In the genomic region with DNA sequence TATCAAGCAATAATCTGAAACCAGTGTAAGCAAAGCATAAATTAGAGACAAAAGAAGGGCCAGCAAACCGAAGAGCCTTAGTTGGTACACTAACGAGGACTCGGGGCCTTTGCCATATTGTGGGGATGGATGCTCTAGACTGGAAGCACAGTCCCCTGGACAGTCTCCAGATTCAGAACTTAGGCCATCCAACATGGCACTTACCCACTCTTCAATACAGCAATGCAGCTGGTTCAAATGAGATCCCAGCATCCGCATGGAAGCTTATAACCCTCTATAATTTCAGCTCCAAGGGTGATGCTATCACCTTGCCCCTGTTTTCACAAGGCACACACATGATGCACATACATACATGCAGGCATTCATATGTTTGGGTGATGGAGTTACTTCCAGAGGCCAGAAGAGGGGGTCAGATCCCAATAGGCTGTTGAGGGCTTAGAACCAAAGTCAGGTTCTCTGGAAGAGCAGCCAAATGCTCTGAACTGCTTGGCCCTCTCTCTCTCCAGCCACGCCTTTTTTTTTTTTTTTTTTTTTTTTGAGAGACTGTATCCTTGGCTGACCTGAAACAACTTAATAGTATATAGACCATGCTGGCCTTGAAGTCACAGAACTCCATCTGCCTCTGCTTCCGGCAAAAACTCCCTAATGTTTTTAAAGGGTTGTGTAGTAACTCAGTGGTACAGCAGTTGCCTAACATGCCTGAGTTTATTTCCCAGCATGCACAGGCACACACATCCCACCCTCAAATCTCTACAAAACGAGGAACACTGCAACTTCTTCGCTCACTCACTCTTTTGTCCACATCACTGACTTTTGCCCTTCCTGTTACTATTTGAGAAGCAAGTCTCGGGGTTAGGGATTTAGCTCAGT, we compare ENCODE assay signal across 16 mouse cellular contexts. TPM values are rescaled to one million over a fixed set of nuclear protein-coding genes. Genes with fewer than 3 reads are reported as not detected.
DNase-seq lines count a peak whose midpoint lies in the region; ATAC-seq and TF ChIP-seq lines count a peak whose summit lies in the region.
"Had no signal": no experiment of that assay in that cellular context is flagged by ENCODE, and none has a peak within 500 bp of the region (broad histone marks: within the 10 kb centered on the region; RNA-seq: fewer than 3 reads in every experiment).

No protein-coding gene starts in this region.

- peak; percentile 10 for TF ChIP-seq RAD21 in MEL (IDR thresholded peaks at IDR 0.05; ENCODE audit: low read depth, low read length)

- no peak overlapping the region for H3K9ac ChIP-seq in kidney, postnatal 0 days (ENCODE audit: low read depth, low read length)
- H3K9ac ChIP-seq in MEL (ENCODE audit: control insufficient read depth, low read depth, low read length, poor library complexity, severe bottlenecking) = no peak overlapping the region
- H3K9ac ChIP-seq in liver, embryonic 13.5 days = peak overlapping the region; percentile 67; the same call in 1 of the 2 replicates
- H3K9ac ChIP-seq: embryonic facial prominence, embryonic 12.5 days; heart, embryonic 13.5 days; hindbrain, embryonic 14.5 days; midbrain, embryonic 13.5 days had no signal

- H3K79me2 ChIP-seq in MEL (ENCODE audit: control insufficient read depth, insufficient read depth, low read length, poor library complexity) = peaks cover 52% of the 10 kb centered on the region

- no peaks in the 10 kb centered on the region for H3K36me3 ChIP-seq in kidney, postnatal 0 days (ENCODE audit: insufficient read depth, low read length)
- peaks cover 0 to 50% of the 10 kb centered on the region in 2 experiments; a peak in 3 of 4 replicates for H3K36me3 ChIP-seq in MEL (ENCODE audit: control insufficient read depth in 1 of 2, insufficient read depth in 2 of 2, low read length in 2 of 2)
- H3K36me3 ChIP-seq in liver, embryonic 13.5 days = no peaks in the 10 kb centered on the region
- no peaks in the 10 kb centered on the region for H3K36me3 ChIP-seq in small intestine, adult 2 months (ENCODE audit: control insufficient read depth, insufficient read depth, low read length)
- H3K36me3 ChIP-seq: embryonic facial prominence, embryonic 12.5 days; forebrain, embryonic 10.5 days; heart, embryonic 13.5 days; midbrain, embryonic 13.5 days had no signal

- 67% methylated on average over 9 of the region's 9 CpGs for WGBS in kidney, postnatal 0 days
- 60% methylated on average over 9 of the region's 9 CpGs for WGBS in liver, embryonic 13.5 days (ENCODE audit: insufficient replicate concordance)
- WGBS in small intestine, adult 2 months = 49% methylated on average over 9 of the region's 9 CpGs

- no peak for TF ChIP-seq POLR2A in MEL (IDR thresholded peaks at IDR 0.05; ENCODE audit: control insufficient read depth in 1 of 2, insufficient read depth in 1 of 2, low read depth in 1 of 2, low read length in 2 of 2, poor library complexity in 1 of 2)
- TF ChIP-seq POLR2A in small intestine, adult 2 months (IDR thresholded peaks at IDR 0.05; ENCODE audit: low read depth, low read length) = no peak

- no peak overlapping the region for H3K27ac ChIP-seq in kidney, postnatal 0 days
- H3K27ac ChIP-seq in MEL (ENCODE audit: control insufficient read depth, low read depth, low read length) = no peak overlapping the region
- H3K27ac ChIP-seq in liver, embryonic 13.5 days = peak overlapping the region; percentile 99
- 0 out of 2 replicates have a peak overlapping the region, but pooled peaks have one; percentile 22 for H3K27ac ChIP-seq in small intestine, adult 2 months (ENCODE audit: insufficient read depth, low read depth, low read length)
- H3K27ac ChIP-seq: embryonic facial prominence, embryonic 12.5 days; forebrain, embryonic 10.5 days; hindbrain, embryonic 14.5 days; midbrain, embryonic 13.5 days had no signal

- peak; percentile 51 for TF ChIP-seq CTCF in kidney, postnatal 0 days (IDR thresholded peaks at IDR 0.05; ENCODE audit: low read depth)
- TF ChIP-seq CTCF in MEL (IDR thresholded peaks at IDR 0.05 in 2 of 3, conservative IDR thresholded peaks at IDR 0.05 in 1 of 3; ENCODE audit: control insufficient read depth in 1 of 3, insufficient read depth in 1 of 3, low read depth in 2 of 3, low read length in 3 of 3, poor library complexity in 1 of 3, severe bottlenecking in 1 of 3) = no peak; a peak in 1 of 6 replicates
- TF ChIP-seq CTCF in small intestine, adult 2 months (IDR thresholded peaks at IDR 0.05; ENCODE audit: extremely low read depth, insufficient read length, insufficient replicate concordance, low read depth, low read length) = no peak

- no peaks in the 10 kb centered on the region for H3K9me3 ChIP-seq in kidney, postnatal 0 days (replicated peaks; ENCODE audit: low read length)
- no peaks in the 10 kb centered on the region for H3K9me3 ChIP-seq in MEL (replicated peaks; ENCODE audit: insufficient read depth, low read length)
- H3K9me3 ChIP-seq in liver, embryonic 13.5 days (replicated peaks) = no peaks in the 10 kb centered on the region
- H3K9me3 ChIP-seq: embryonic facial prominence, embryonic 12.5 days; forebrain, embryonic 10.5 days; heart, embryonic 13.5 days; midbrain, embryonic 13.5 days had no signal

- no peak overlapping the region for H3K4me3 ChIP-seq in kidney, postnatal 0 days (replicated peaks; ENCODE audit: low read depth, low read length)
- H3K4me3 ChIP-seq in MEL (ENCODE audit: control insufficient read depth in 1 of 2, insufficient read depth in 1 of 2, low read depth in 2 of 2, low read length in 2 of 2) = no peak overlapping the region
- no peak overlapping the region for H3K4me3 ChIP-seq in liver, embryonic 13.5 days (replicated peaks)
- no peak overlapping the region for H3K4me3 ChIP-seq in small intestine, adult 2 months (ENCODE audit: low read depth, low read length)
- H3K4me3 ChIP-seq: embryonic facial prominence, embryonic 12.5 days; forebrain, embryonic 10.5 days; heart, embryonic 13.5 days; midbrain, embryonic 13.5 days had no signal

- no peak for DNase-seq in kidney, postnatal 0 days (ENCODE audit: low spot score)
- no peak for DNase-seq in kidney, postnatal 10 days
- peak; percentile 27 for DNase-seq in MEL (ENCODE audit: low read depth, low spot score)
- no peak for DNase-seq in liver, embryonic 13.5 days
- no peak for DNase-seq in thymus, postnatal 10 days (ENCODE audit: low spot score in 2 of 2)
- DNase-seq: cerebellum, postnatal 36 days; gastrocnemius, postnatal 10 days; layer of hippocampus, adult 9-11 months; thymus, postnatal 14 days had no signal

- H3K27me3 ChIP-seq in kidney, postnatal 0 days (ENCODE audit: insufficient read depth, low read length) = no peaks in the 10 kb centered on the region
- no peaks in the 10 kb centered on the region for H3K27me3 ChIP-seq in MEL (ENCODE audit: control insufficient read depth in 1 of 2, insufficient read depth in 2 of 2, low read length in 2 of 2)
- no peaks in the 10 kb centered on the region for H3K27me3 ChIP-seq in liver, embryonic 13.5 days
- H3K27me3 ChIP-seq in small intestine, adult 2 months (ENCODE audit: control insufficient read depth, insufficient read depth, low read length) = no peaks in the 10 kb centered on the region
- H3K27me3 ChIP-seq: embryonic facial prominence, embryonic 12.5 days; heart, embryonic 13.5 days; midbrain, embryonic 13.5 days had no signal

- peaks cover 11% of the 10 kb centered on the region; the same call in 1 of the 2 replicates for H3K4me1 ChIP-seq in kidney, postnatal 0 days (replicated peaks; ENCODE audit: insufficient read depth, low read length)
- H3K4me1 ChIP-seq in MEL (ENCODE audit: control insufficient read depth in 1 of 2, insufficient read depth in 2 of 2, low read length in 2 of 2) = peaks cover 39 to 47% of the 10 kb centered on the region in 2 experiments
- peaks cover 100% of the 10 kb centered on the region for H3K4me1 ChIP-seq in liver, embryonic 13.5 days (replicated peaks)
- peaks cover 18% of the 10 kb centered on the region for H3K4me1 ChIP-seq in small intestine, adult 2 months (ENCODE audit: control insufficient read depth, insufficient read depth, insufficient read length, low read length)
- H3K4me1 ChIP-seq: midbrain, embryonic 13.5 days had no signal

- no peak for ATAC-seq in kidney, postnatal 0 days (replicated peaks; ENCODE audit: low FRiP score, low read depth)
- no peak for ATAC-seq in liver, embryonic 13.5 days (ENCODE audit: low read depth)
- no peak for ATAC-seq in CD4-positive, CD25-positive, alpha-beta regulatory T cell, adult 4 months
- ATAC-seq: midbrain, embryonic 13.5 days had no signal

- no peak overlapping the region for H3K4me2 ChIP-seq in kidney, postnatal 0 days (ENCODE audit: low read length)
- peak overlapping the region; percentile 70 for H3K4me2 ChIP-seq in liver, embryonic 13.5 days
- H3K4me2 ChIP-seq: embryonic facial prominence, embryonic 12.5 days; heart, embryonic 13.5 days; hindbrain, embryonic 14.5 days; midbrain, embryonic 13.5 days had no signal

- no peak for TF ChIP-seq EP300 in MEL (IDR thresholded peaks at IDR 0.05; ENCODE audit: low read depth in 1 of 2, low read length in 2 of 2)

TF ChIP-seq in MEL, 35 proteins besides CTCF, POLR2A, EP300 and RAD21:
- TF ChIP-seq ZNF384 (IDR thresholded peaks at IDR 0.05; ENCODE audit: low read depth, low read length) (peak; percentile 87), RCOR1 (IDR thresholded peaks at IDR 0.05; ENCODE audit: low read depth, low read length) (no peak)

RNA-seq across cellular contexts. Expression of a gene that starts 36.9 kb away (rescaled TPM):
- polyA plus RNA-seq in kidney, postnatal 0 days (2015; fragmentation: Nextera tagmentation; extraction: Ambion mirVana) = 61.3 and 68.5 TPM in 2 replicates
- total RNA-seq in MEL (2012; rRNA removed) = 58.7 and 64.7 TPM in 2 replicates
- polyA plus RNA-seq in MEL (2012; ENCODE audit: insufficient read depth in 1 of 2, insufficient read length in 2 of 2, low read depth in 1 of 2, low replicate concordance in 2 of 2, missing spikeins in 1 of 2) = 100 to 1,000 TPM; 103 to 425 TPM
- 45.0 and 58.2 TPM in 2 replicates for polyA plus RNA-seq in liver, embryonic 13.5 days (2015; fragmentation: Nextera tagmentation; extraction: Ambion mirVana)
- 32.5 and 73.5 TPM in 2 replicates for polyA plus RNA-seq in small intestine, adult 2 months (2012; rRNA removed)
- polyA plus RNA-seq in CD4-positive, CD25-positive, alpha-beta regulatory T cell, adult 4 months (2017; shearing (Covaris generic)) = 10 to 100 TPM; 18.3 to 26.6 TPM

Comparison
In these comparisons a context has a peak if more than half of its experiments do, and no peak if none do; other contexts are left out.
1. H3K27ac ChIP-seq: peak in liver, embryonic 13.5 days (single experiment) and small intestine, adult 2 months (single experiment); none in kidney, postnatal 0 days (single experiment) and MEL (single experiment).